Mouse (Mus musculus): ENCODE data around the gene Foxa1. TPM values are rescaled to one million over a fixed set of nuclear protein-coding genes. Genes with fewer than 3 reads are reported as not detected.

Gene Foxa1
- total RNA-seq, 2 experiments from 2014 or later, result not detected

Other genes with a start within 250 kb of the Foxa1 start
- gene Ttc6, start 17.2 kb upstream of the Foxa1 start, total RNA-seq (2021), result not detected

All from gastrocnemius, adult 18-20 months (tissue).